Mouse (Mus musculus): ENCODE results near the gene Eif4h.

The Eif4h gene

GRCm38 (mm10) chr5:134639269-134639682, at the start of gene Eif4h:
Gene Eif4h, minus strand, starts transcription at chr5:134639490.
- DNase-seq: peak; percentile 91

- peak; percentile 97 to 98 for DNase-seq
Observed at GRCm38 (mm10) chr5:134688718-134689284, 49.5 kb upstream of the Eif4h start.

- peak in 1 of 2 experiments; percentile 59 for DNase-seq
Observed at GRCm38 (mm10) chr5:134688086-134688717, 48.9 kb upstream of the Eif4h start, which contains the start of gene Limk1. Gene Limk1, minus strand, starts transcription at chr5:134688598.

- no peak for DNase-seq
Observed at GRCm38 (mm10) chr5:134687187-134687586, 47.9 kb upstream of the Eif4h start.

- DNase-seq: no peak
Observed at GRCm38 (mm10) chr5:134686541-134686940, 47.3 kb upstream of the Eif4h start.

GRCm38 (mm10) chr5:134684398-134684797, 45.1 kb upstream of the Eif4h start:
- DNase-seq: no peak

GRCm38 (mm10) chr5:134683813-134684212, 44.5 kb upstream of the Eif4h start:
- no peak for DNase-seq

GRCm38 (mm10) chr5:134680238-134680637, 40.9 kb upstream of the Eif4h start:
- no peak for DNase-seq

GRCm38 (mm10) chr5:134678827-134679546, 39.7 kb upstream of the Eif4h start:
- no peak for DNase-seq

- DNase-seq: peak in 1 of 2 experiments; percentile 10
Observed at GRCm38 (mm10) chr5:134678031-134678430, 38.7 kb upstream of the Eif4h start.

GRCm38 (mm10) chr5:134677491-134677890, 38.2 kb upstream of the Eif4h start:
- no peak for DNase-seq

GRCm38 (mm10) chr5:134675956-134676759, 36.9 kb upstream of the Eif4h start:
- DNase-seq: peak; percentile 28 to 53

GRCm38 (mm10) chr5:134674977-134675376, 35.7 kb upstream of the Eif4h start:
- no peak for DNase-seq

- DNase-seq: no peak
Observed at GRCm38 (mm10) chr5:134672611-134673010, 33.3 kb upstream of the Eif4h start.

GRCm38 (mm10) chr5:134672198-134672516, 32.9 kb upstream of the Eif4h start:
- no peak for DNase-seq

- DNase-seq: no peak
Observed at GRCm38 (mm10) chr5:134671335-134672197, 32.3 kb upstream of the Eif4h start.

GRCm38 (mm10) chr5:134669001-134669708, 29.9 kb upstream of the Eif4h start:
- DNase-seq: no peak

GRCm38 (mm10) chr5:134668495-134668894, 29.2 kb upstream of the Eif4h start:
- DNase-seq: no peak

GRCm38 (mm10) chr5:134656708-134657107, 17.4 kb upstream of the Eif4h start:
- no peak for DNase-seq

- no peak for DNase-seq
Observed at GRCm38 (mm10) chr5:134652015-134652414, 12.7 kb upstream of the Eif4h start.

- peak; percentile 30 to 41 for DNase-seq
Observed at GRCm38 (mm10) chr5:134650926-134651325, 11.6 kb upstream of the Eif4h start.

Measured in thymus, adult 18-20 months (tissue).